Mouse (Mus musculus): ENCODE data around the gene Ano1. TPM values are rescaled to one million over a fixed set of nuclear protein-coding genes. Genes with fewer than 3 reads are reported as not detected.

Ano1 gene
- polyA plus RNA-seq, 1 experiment from 2014 or later, result 9.7 TPM

DNA sequence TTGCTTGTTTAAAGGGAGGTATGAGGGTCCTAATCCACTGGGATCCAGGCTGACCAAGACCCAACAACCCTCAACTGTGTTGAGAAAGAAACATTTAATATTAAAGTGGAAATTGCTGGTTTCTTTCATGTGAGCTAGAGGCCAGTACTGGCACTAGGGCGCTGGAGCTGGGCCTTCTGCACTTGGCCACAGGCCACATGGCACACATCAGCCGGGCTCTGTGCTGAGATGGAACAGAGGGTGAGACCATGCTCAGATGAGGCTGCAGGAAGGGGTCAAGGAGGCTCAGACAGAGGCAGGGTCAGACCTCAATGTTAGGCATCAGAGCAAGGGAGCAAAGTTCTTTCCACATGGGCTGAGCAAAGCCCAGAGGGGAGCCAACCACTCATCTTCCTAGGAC lies 125.7 kb downstream of the Ano1 start:
- no peak overlapping the region for H3K4me3 ChIP-seq
- no peak overlapping the region for H3K4me2 ChIP-seq
- H3K9ac ChIP-seq, result no peak overlapping the region
- H3K27me3 ChIP-seq, result no peaks in the 10 kb centered on the region
- no peak for ATAC-seq (ENCODE audit: insufficient number of reproducible peaks, low FRiP score, low TSS enrichment, low read depth)
- no peaks in the 10 kb centered on the region for H3K9me3 ChIP-seq
- WGBS, result 70% methylated on average over 2 of the region's 2 CpGs
- H3K36me3 ChIP-seq, result no peaks in the 10 kb centered on the region
- no peak overlapping the region for H3K27ac ChIP-seq
- peaks cover 8% of the 10 kb centered on the region for H3K4me1 ChIP-seq

DNA sequence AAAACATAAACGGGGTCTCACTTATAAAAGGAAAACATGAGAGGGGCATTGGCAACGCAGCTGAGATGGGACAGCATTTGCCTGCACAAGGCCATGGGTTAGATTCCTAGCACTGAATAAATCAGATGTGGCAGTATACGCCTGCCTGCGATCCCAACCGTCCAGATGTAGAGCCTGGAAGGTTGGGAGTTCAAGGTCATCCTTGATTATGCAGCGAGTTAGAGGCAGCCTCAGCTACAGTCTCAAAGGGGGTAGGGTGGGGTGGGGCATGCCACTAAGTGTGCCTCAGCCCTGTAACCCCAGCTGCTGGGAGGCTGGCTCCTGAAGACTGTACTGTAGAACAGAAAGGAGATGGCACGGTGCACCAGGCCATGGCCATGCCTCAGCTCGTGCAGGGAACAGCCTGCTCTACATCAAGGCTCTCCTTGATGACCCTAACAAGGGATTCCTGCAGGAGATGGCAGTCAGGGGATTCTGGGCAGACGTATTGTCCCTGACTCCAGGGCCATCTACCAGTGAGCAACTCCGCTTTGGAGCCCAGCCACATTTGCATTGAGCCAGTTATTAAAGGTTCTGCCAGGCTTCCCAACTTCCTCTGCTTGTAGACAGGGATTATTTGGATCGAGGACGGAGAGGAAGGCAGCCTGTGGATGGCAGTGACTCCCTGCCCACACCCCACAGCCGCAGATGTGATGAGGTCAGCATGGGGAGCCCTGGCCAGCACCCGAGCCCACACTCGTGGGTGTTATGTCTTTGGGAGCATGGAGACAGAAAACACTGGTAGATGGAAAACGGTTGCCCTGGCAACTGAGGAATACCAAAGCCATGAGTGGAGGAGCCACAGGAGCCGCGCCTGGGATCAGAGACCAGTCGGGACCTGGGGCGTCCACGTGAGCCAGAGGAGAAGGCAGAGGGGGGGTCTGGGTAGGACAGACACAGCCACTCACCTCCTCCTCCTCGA lies 130.8 kb downstream of the Ano1 start:
- H3K36me3 ChIP-seq, result no peaks in the 10 kb centered on the region
- peaks cover 9% of the 10 kb centered on the region; the same call in 1 of the 2 replicates for H3K4me1 ChIP-seq
- no peak overlapping the region for H3K27ac ChIP-seq
- 63% methylated on average over 22 of the region's 22 CpGs for WGBS
- H3K9ac ChIP-seq, result no peak overlapping the region
- no peaks in the 10 kb centered on the region for H3K9me3 ChIP-seq
- no peak overlapping the region for H3K4me2 ChIP-seq
- H3K27me3 ChIP-seq, result no peaks in the 10 kb centered on the region
- no peak overlapping the region for H3K4me3 ChIP-seq
- 0 out of 2 replicates have a peak, but pooled peaks have one; percentile 24 for ATAC-seq (ENCODE audit: insufficient number of reproducible peaks, low FRiP score, low TSS enrichment, low read depth)

DNA sequence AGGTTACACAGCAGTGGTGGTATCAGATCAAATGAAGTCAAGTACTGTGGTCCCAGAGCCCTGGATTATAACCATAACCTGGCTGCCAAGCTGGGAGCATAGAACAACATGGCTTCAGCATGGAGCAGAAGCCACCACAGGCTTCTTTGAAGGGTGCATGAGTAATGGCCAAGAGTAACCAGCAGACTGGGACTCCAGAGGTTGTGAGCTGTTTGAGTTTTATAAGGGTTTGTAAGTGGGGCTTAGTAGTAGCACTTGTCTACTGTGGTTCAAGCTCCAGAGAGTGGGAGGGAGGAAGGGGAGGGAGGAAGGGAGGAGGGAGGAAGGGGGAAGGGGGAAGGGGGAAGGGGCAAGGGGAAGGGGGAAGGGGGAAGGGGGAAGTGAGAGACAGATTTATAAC lies 131.5 kb downstream of the Ano1 start:
- no peak for ATAC-seq (ENCODE audit: insufficient number of reproducible peaks, low FRiP score, low TSS enrichment, low read depth)
- no peak overlapping the region for H3K4me2 ChIP-seq
- H3K4me3 ChIP-seq, result no peak overlapping the region
- no peak overlapping the region for H3K27ac ChIP-seq
- H3K9me3 ChIP-seq, result no peaks in the 10 kb centered on the region
- no peaks in the 10 kb centered on the region for H3K36me3 ChIP-seq
- no peaks in the 10 kb centered on the region for H3K27me3 ChIP-seq
- H3K9ac ChIP-seq, result no peak overlapping the region
- peaks cover 9% of the 10 kb centered on the region; the same call in 1 of the 2 replicates for H3K4me1 ChIP-seq

DNA sequence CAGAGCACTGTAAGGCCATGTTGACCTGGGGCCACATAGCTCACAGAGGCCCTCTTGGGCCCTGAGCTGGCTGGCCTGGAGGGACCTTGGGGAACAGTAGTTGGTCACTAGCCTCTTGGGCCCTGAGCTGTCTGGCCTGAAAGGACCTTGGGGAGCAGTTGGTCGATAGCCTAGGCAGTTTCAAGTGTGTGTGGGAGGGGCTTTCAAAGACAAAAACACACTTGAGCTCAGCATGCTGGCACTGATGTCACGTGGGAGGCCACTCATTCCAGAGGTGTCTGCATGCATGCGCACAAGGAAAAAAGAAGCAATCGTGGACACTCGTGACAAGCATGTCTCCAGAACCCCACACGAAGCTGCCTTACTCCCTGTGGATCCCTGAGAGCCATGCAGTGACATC lies 136.4 kb downstream of the Ano1 start:
- no peak overlapping the region for H3K4me3 ChIP-seq
- peaks cover 9% of the 10 kb centered on the region for H3K4me1 ChIP-seq
- ATAC-seq (ENCODE audit: insufficient number of reproducible peaks, low FRiP score, low TSS enrichment, low read depth), result no peak
- H3K4me2 ChIP-seq, result no peak overlapping the region
- H3K27ac ChIP-seq, result no peak overlapping the region
- no peak overlapping the region for H3K9ac ChIP-seq
- no peaks in the 10 kb centered on the region for H3K27me3 ChIP-seq
- H3K36me3 ChIP-seq, result no peaks in the 10 kb centered on the region
- WGBS, result 70% methylated on average over 6 of the region's 6 CpGs
- H3K9me3 ChIP-seq, result no peaks in the 10 kb centered on the region

DNA sequence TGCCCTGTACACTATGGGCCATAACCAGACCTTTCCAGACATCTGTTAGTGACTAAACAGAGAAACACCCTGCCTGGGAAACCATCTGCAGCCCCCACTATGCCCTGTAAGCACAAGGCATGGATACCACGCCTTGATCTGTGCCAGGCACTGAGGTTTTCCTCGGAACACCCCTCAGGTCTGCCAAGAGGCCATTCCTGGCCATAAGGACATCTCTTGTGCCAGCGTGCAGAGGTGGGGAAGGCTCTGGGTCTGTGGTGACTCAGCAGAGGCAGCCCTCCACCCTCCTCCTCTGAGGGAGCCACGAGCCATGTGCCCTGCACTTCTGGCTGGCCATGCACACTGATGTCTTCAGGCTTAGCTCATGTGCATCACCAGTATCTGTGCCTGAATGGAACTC lies 138.9 kb downstream of the Ano1 start:
- 55% methylated on average over 4 of the region's 4 CpGs for WGBS
- ATAC-seq (ENCODE audit: insufficient number of reproducible peaks, low FRiP score, low TSS enrichment, low read depth), result 0 out of 2 replicates have a peak, but pooled peaks have one; percentile 15
- Histone ChIP-seq H3K27ac (no peak overlapping the region), H3K4me2 (no peak overlapping the region), H3K4me1 (peaks cover 9% of the 10 kb centered on the region), H3K9ac (no peak overlapping the region), H3K36me3 (no peaks in the 10 kb centered on the region), H3K9me3 (no peaks in the 10 kb centered on the region), H3K27me3 (no peaks in the 10 kb centered on the region), H3K4me3 (no peak overlapping the region)

DNA sequence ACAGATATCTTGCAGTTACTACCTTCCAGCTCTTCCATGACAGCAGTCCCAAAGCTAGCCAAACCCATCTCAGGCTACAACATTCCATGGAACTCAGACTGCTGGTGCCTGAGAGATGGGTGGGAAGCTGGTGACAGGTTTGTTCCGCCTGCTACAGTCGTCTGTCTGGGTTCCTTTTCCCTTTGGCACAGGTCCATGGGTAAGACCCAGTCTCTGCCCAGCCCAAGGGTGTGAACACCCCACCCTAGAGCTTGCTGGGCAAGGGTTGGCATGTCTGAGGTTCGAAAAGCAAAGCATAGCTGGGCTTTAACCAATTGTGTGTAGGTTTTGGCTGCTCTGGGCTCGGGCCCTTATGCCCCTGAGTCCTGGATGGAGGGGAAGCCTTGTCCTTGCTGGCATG lies 139.4 kb downstream of the Ano1 start:
- H3K4me1 ChIP-seq, result peaks cover 9% of the 10 kb centered on the region
- H3K27ac ChIP-seq, result peak overlapping the region; percentile 48; the same call in 1 of the 2 replicates
- 64% methylated on average over 4 of the region's 4 CpGs for WGBS
- no peak overlapping the region for H3K9ac ChIP-seq
- H3K27me3 ChIP-seq, result no peaks in the 10 kb centered on the region
- H3K36me3 ChIP-seq, result no peaks in the 10 kb centered on the region
- ATAC-seq (ENCODE audit: insufficient number of reproducible peaks, low FRiP score, low TSS enrichment, low read depth), result 0 out of 2 replicates have a peak, but pooled peaks have one; percentile 23
- no peak overlapping the region for H3K4me2 ChIP-seq
- H3K4me3 ChIP-seq, result no peak overlapping the region
- H3K9me3 ChIP-seq, result no peaks in the 10 kb centered on the region

DNA sequence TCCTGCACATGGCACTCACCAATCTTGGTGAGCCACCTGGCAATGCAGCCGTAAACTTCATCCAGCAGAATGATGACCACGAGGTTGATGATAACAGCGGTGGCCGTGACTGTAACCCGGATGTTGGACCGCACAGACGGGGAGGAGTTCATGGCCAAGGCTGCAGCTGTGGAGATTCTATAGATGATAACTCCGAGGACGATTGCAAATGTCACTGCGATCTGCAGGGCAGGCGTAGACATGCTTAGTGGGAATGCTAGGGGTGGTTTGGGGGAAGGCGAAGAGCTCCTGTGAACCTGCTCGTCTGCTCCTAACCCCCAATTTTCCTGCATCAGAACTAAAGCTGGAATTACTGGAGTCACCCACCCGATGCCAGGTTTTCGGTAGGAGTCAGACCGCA lies 140.2 kb downstream of the Ano1 start:
- no peak for ATAC-seq (ENCODE audit: insufficient number of reproducible peaks, low FRiP score, low TSS enrichment, low read depth)
- Histone ChIP-seq H3K9me3 (no peaks in the 10 kb centered on the region), H3K36me3 (no peaks in the 10 kb centered on the region), H3K27me3 (no peaks in the 10 kb centered on the region), H3K4me1 (peaks cover 9% of the 10 kb centered on the region), H3K4me2 (no peak overlapping the region), H3K4me3 (no peak overlapping the region), H3K9ac (no peak overlapping the region), H3K27ac (peak overlapping the region; percentile 48; the same call in 1 of the 2 replicates)
- 80% methylated on average over 16 of the region's 16 CpGs for WGBS

DNA sequence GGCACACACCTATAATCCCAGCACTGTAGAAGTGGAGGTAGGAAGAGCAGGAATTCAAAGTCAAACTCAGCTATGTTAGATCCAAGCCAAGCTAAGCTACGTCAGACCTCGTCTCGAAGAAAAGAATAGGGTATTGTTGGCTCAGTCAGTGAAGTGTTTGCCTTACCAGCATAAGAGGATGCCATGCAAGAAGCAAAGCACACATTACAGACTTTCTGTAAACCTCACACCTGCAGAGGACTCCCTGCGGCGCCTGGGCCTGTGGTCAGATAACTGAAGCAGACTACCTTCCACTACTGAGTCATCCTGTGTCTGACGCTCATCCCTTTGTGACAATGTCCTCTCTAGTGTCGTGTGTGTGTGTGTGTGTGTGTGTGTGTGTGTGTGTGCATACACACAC lies 142.2 kb downstream of the Ano1 start:
- Histone ChIP-seq H3K4me1 (peaks cover 9% of the 10 kb centered on the region), H3K9ac (no peak overlapping the region), H3K27me3 (no peaks in the 10 kb centered on the region), H3K4me2 (no peak overlapping the region), H3K36me3 (no peaks in the 10 kb centered on the region), H3K27ac (no peak overlapping the region), H3K9me3 (no peaks in the 10 kb centered on the region), H3K4me3 (no peak overlapping the region)
- WGBS, result 84% methylated on average over 7 of the region's 7 CpGs
- ATAC-seq (ENCODE audit: insufficient number of reproducible peaks, low FRiP score, low TSS enrichment, low read depth), result no peak

DNA sequence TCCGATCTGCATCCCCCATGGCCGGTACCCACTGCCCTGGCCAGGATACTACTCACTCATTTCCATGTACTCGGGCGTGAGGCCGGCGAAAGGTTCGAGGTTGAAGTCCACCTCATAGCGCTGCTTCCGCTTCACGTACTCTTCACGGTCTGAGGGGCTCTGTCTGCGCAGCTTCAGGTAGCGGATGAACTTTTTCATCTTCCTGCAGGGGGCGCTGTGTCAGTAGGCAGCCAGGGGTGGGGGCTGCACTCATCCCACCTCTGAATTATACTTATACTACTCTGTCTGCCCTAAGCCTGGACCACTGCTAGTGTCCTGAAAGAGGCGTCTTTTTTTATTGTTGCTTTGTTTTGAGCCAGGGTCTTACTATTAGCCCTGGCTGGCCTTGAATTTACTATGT lies 143.9 kb downstream of the Ano1 start:
- WGBS, result 86% methylated on average over 15 of the region's 15 CpGs
- no peak overlapping the region for H3K27ac ChIP-seq
- H3K36me3 ChIP-seq, result no peaks in the 10 kb centered on the region
- H3K4me2 ChIP-seq, result no peak overlapping the region
- no peak overlapping the region for H3K4me3 ChIP-seq
- peaks cover 7% of the 10 kb centered on the region for H3K4me1 ChIP-seq
- no peak overlapping the region for H3K9ac ChIP-seq
- H3K27me3 ChIP-seq, result no peaks in the 10 kb centered on the region
- no peak for ATAC-seq (ENCODE audit: insufficient number of reproducible peaks, low FRiP score, low TSS enrichment, low read depth)
- no peaks in the 10 kb centered on the region for H3K9me3 ChIP-seq

DNA sequence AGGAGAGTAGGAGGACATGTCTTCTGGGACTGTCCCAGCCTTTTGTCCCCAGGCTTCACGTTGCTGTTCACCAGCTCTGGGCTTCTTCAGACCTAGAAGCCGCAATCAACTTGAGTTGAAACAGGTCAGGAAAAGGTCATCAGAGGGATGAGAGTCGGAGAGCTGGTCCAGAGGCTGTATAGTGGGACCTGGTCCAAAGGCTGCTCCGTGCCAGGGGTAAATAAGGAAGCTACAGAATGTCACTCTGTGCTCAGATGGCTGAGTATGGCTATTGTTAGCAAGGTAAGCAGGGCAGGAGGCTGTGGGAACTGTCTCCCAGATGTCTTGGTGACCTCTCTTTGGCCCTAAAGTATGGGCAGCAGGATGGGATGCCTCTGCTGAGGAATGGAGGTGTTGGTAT lies 147.0 kb downstream of the Ano1 start:
- H3K9ac ChIP-seq, result no peak overlapping the region
- H3K4me2 ChIP-seq, result no peak overlapping the region
- no peaks in the 10 kb centered on the region for H3K9me3 ChIP-seq
- no peak overlapping the region for H3K4me3 ChIP-seq
- no peaks in the 10 kb centered on the region for H3K27me3 ChIP-seq
- H3K4me1 ChIP-seq, result no peaks in the 10 kb centered on the region
- no peak overlapping the region for H3K27ac ChIP-seq
- WGBS, result 50% methylated on average over 4 of the region's 4 CpGs
- ATAC-seq (ENCODE audit: insufficient number of reproducible peaks, low FRiP score, low TSS enrichment, low read depth), result no peak
- H3K36me3 ChIP-seq, result no peaks in the 10 kb centered on the region

DNA sequence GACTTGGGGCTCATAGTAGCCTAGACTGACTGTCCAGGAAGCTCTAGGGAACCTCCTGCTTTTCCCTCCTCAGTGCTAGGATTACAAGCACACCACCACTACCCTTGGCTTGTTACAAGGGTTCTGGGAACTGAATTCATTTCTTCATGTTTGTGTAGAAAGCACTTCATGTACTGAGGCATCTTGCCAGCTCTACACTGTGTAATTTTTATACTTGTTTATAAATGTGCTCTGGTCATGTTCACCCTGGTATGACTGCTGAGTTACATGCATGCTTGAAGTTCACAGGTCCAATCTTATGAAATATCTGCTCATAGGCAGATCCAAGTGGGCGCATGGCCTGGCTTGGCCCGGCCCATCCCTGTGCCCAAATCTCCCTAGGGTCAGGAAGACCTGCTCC lies 147.5 kb downstream of the Ano1 start:
- H3K27me3 ChIP-seq, result no peaks in the 10 kb centered on the region
- no peak overlapping the region for H3K9ac ChIP-seq
- H3K9me3 ChIP-seq, result no peaks in the 10 kb centered on the region
- no peaks in the 10 kb centered on the region for H3K36me3 ChIP-seq
- no peaks in the 10 kb centered on the region for H3K4me1 ChIP-seq
- no peak overlapping the region for H3K4me3 ChIP-seq
- 90% methylated on average over 2 of the region's 2 CpGs for WGBS
- no peak overlapping the region for H3K4me2 ChIP-seq
- H3K27ac ChIP-seq, result no peak overlapping the region
- no peak for ATAC-seq (ENCODE audit: insufficient number of reproducible peaks, low FRiP score, low TSS enrichment, low read depth)

DNA sequence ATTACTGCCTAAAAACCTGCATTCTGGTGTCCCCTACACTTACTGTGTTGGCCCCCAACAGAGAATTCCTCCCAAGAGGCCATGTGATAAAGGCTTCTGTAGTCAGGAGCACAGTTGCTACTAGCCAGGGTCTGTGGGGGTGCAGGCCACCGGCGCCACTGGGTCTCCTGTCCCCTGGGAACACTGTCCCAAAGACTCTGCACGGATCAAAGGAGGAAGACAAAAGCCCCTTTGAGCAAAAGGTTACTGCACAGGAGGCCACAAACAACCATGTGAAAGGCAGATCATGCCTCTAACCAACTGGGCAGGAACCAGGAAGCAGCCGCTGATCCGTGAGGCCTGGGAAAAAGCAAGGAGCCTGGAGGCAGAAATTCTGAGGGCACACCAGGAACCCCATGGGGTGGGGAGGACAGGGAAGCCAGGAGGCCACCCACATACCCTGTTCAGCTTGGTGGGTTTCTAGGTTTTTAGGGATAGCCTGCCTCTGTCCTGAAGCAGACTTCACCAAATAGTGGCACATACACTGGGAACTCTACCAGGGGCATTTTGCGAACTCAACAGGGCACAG lies 151.4 kb downstream of the Ano1 start:
- no peak overlapping the region for H3K4me3 ChIP-seq
- no peak overlapping the region for H3K27ac ChIP-seq
- no peaks in the 10 kb centered on the region for H3K9me3 ChIP-seq
- H3K36me3 ChIP-seq, result no peaks in the 10 kb centered on the region
- no peaks in the 10 kb centered on the region for H3K27me3 ChIP-seq
- WGBS, result 58% methylated on average over 6 of the region's 6 CpGs
- ATAC-seq (ENCODE audit: insufficient number of reproducible peaks, low FRiP score, low TSS enrichment, low read depth), result no peak
- no peak overlapping the region for H3K4me2 ChIP-seq
- H3K9ac ChIP-seq, result no peak overlapping the region
- H3K4me1 ChIP-seq, result no peaks in the 10 kb centered on the region

All from limb, embryonic 15.5 days (tissue).